ENCODE assay signal across 8 mouse cellular contexts in the genomic region with DNA sequence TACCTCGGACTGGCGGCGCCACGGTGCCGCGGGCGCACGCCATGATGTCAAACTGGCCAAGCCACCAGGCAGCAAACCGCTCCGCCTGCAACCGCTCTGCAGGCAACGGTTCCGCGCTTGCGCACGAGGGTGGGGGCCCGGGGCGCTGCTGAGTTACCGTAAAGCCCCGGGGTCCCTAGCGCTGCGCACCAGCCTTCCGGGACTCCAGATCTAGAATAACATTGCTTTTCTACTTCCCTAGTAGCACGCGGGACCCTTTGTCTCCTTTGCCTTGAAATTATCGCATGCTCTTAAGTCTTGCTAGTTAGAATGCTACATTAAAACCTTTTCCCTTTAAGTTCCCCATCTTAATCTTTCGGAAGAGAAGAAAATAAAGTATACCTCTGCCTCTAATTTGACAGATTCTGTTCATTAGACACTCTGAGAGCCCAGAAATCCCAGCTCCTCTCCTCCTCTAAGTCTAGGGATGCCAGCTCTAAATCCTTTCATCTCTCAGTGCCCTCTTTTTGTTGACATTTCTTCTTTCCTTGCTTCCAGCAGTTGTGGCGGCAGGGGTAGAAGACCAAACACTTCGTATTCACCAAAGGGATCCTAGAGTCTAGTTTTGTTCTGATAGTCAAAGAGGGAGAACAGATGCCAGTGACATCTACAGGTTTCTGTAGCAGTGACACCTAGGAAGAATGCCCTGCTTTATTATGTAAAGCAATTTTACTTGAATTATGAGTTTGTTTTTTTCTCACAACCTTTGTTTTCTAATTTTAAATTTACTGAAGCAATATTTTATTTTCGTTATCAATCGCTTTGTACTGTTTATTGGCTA. TPM values are rescaled to one million over a fixed set of nuclear protein-coding genes. Genes with fewer than 3 reads are reported as not detected.
DNase-seq lines count a peak whose midpoint lies in the region; ATAC-seq and TF ChIP-seq lines count a peak whose summit lies in the region.

TSS of gene Asrgl1 (minus strand) at position 125 of the 820 bp plus-strand sequence.

- TF ChIP-seq CTCF in liver, postnatal 0 days (IDR thresholded peaks at IDR 0.05; ENCODE audit: low read depth), result peak; percentile 8; the same call in 1 of the 2 replicates

- H3K4me2 ChIP-seq in forebrain, embryonic 14.5 days (ENCODE audit: low read length), result peak within 1 kb of the TSS; percentile 79
- H3K4me2 ChIP-seq in liver, postnatal 0 days (ENCODE audit: low read depth, low read length), result peak within 1 kb of the TSS; percentile 99
- H3K4me2 ChIP-seq in neural tube, embryonic 13.5 days, result peak within 1 kb of the TSS; percentile 96

- intact Hi-C loops in heart, postnatal 14 days (cut with DNase I), result no loop called here

- no peak within 1 kb of the TSS for H3K27ac ChIP-seq in ES-E14 (ENCODE audit: insufficient read depth, low read depth, low read length, poor library complexity, severe bottlenecking)
- H3K27ac ChIP-seq in forebrain, embryonic 14.5 days (ENCODE audit: low read depth, low read length), result no peak within 1 kb of the TSS; the same call in 1 of the 2 replicates
- peak within 1 kb of the TSS; percentile 26; the same call in 1 of the 2 replicates for H3K27ac ChIP-seq in liver, postnatal 0 days (ENCODE audit: low read depth)
- peak within 1 kb of the TSS; percentile 56 for H3K27ac ChIP-seq in neural tube, embryonic 13.5 days (replicated peaks)

- TF ChIP-seq EP300 in liver, postnatal 0 days (IDR thresholded peaks at IDR 0.05; ENCODE audit: low read depth), result no peak

- peaks cover 4% of the 10 kb centered on the region for H3K36me3 ChIP-seq in ES-E14 (ENCODE audit: control insufficient read depth, insufficient read depth, low read length, poor library complexity, severe bottlenecking)
- no peaks in the 10 kb centered on the region for H3K36me3 ChIP-seq in forebrain, embryonic 14.5 days (ENCODE audit: control insufficient read depth, insufficient read depth, low read length)
- H3K36me3 ChIP-seq in liver, postnatal 0 days (replicated peaks; ENCODE audit: insufficient read depth, low read length), result no peaks in the 10 kb centered on the region
- H3K36me3 ChIP-seq in neural tube, embryonic 13.5 days, result no peaks in the 10 kb centered on the region

- peak within 1 kb of the TSS; percentile 81 for H3K9ac ChIP-seq in ES-E14 (ENCODE audit: insufficient read depth, low read depth, low read length, poor library complexity, severe bottlenecking)
- H3K9ac ChIP-seq in forebrain, embryonic 14.5 days (ENCODE audit: low read length), result peak within 1 kb of the TSS; percentile 74
- peak within 1 kb of the TSS; percentile 84 for H3K9ac ChIP-seq in liver, postnatal 0 days (replicated peaks)
- peak within 1 kb of the TSS; percentile 85 for H3K9ac ChIP-seq in neural tube, embryonic 13.5 days

- peak; percentile 98 for ATAC-seq in forebrain, embryonic 14.5 days
- peak; percentile 97 for ATAC-seq in liver, postnatal 0 days
- peak; percentile 97 for ATAC-seq in neural tube, embryonic 13.5 days (ENCODE audit: low read depth)

- in situ Hi-C loops in ES-E14 (cut with MboI; ENCODE audit: low sequenced_read_pairs in 2 of 2, unreplicated experiment in 2 of 2), result no loop called here

- WGBS in forebrain, embryonic 14.5 days, result 12% methylated on average over 31 of the region's 31 CpGs
- WGBS in liver, postnatal 0 days (ENCODE audit: insufficient replicate concordance), result 10% methylated on average over 31 of the region's 31 CpGs
- WGBS in neural tube, embryonic 13.5 days, result 11% methylated on average over 31 of the region's 31 CpGs

- DNase-seq in ES-E14 (ENCODE audit: low read depth, low spot score), result peak; percentile 76
- DNase-seq in cerebellum, adult 11 months, result peak; percentile 89
- peak; percentile 96 for DNase-seq in forebrain, embryonic 14.5 days (ENCODE audit: low spot score)
- DNase-seq in heart, postnatal 14 days, result peak; percentile 93 to 94
- DNase-seq in layer of hippocampus, adult 11-12 months (ENCODE audit: low spot score), result peak; percentile 92
- peak; percentile 90 for DNase-seq in liver, postnatal 0 days
- peak; percentile 81 for DNase-seq in telencephalon, adult 2 months (ENCODE audit: low read depth, low spot score)

- no peaks in the 10 kb centered on the region; a peak in 1 of 4 replicates for H3K4me1 ChIP-seq in ES-E14 (ENCODE audit: control insufficient read depth in 2 of 2, insufficient read depth in 2 of 2, low read length in 2 of 2, poor library complexity in 1 of 2)
- no peaks in the 10 kb centered on the region; the same call in 1 of the 2 replicates for H3K4me1 ChIP-seq in forebrain, embryonic 14.5 days (ENCODE audit: control insufficient read depth, insufficient read depth, low read length)
- peaks cover 7% of the 10 kb centered on the region for H3K4me1 ChIP-seq in liver, postnatal 0 days (ENCODE audit: insufficient read depth)
- H3K4me1 ChIP-seq in neural tube, embryonic 13.5 days (replicated peaks), result peaks cover 19% of the 10 kb centered on the region

- H3K4me3 ChIP-seq in ES-E14 (ENCODE audit: insufficient read depth in 1 of 2, low read depth in 1 of 2, low read length in 2 of 2, poor library complexity in 1 of 2, severe bottlenecking in 1 of 2), result peak within 1 kb of the TSS; percentile 80 to 83
- peak within 1 kb of the TSS; percentile 67 for H3K4me3 ChIP-seq in forebrain, embryonic 14.5 days (ENCODE audit: low read depth, low read length)
- H3K4me3 ChIP-seq in liver, postnatal 0 days (ENCODE audit: low read depth, low read length), result peak within 1 kb of the TSS; percentile 79
- H3K4me3 ChIP-seq in neural tube, embryonic 13.5 days, result peak within 1 kb of the TSS; percentile 74

- H3K9me3 ChIP-seq in ES-E14 (ENCODE audit: control insufficient read depth, insufficient read depth, low read depth, low read length), result no peaks in the 10 kb centered on the region
- H3K9me3 ChIP-seq in forebrain, embryonic 14.5 days (replicated peaks; ENCODE audit: control insufficient read depth, low read length), result no peaks in the 10 kb centered on the region
- H3K9me3 ChIP-seq in liver, postnatal 0 days (ENCODE audit: low read length), result no peaks in the 10 kb centered on the region
- no peaks in the 10 kb centered on the region for H3K9me3 ChIP-seq in neural tube, embryonic 13.5 days

- H3K27me3 ChIP-seq in forebrain, embryonic 14.5 days (replicated peaks; ENCODE audit: control insufficient read depth, insufficient read depth, low read length), result no peaks in the 10 kb centered on the region
- no peaks in the 10 kb centered on the region for H3K27me3 ChIP-seq in liver, postnatal 0 days (ENCODE audit: insufficient read depth, low read length)
- H3K27me3 ChIP-seq in neural tube, embryonic 13.5 days, result no peaks in the 10 kb centered on the region

TF ChIP-seq in ES-E14, 5 proteins besides CTCF, POLR2A, EP300 and RAD21:
- TF ChIP-seq HCFC1 (IDR thresholded peaks at IDR 0.05; ENCODE audit: borderline replicate concordance, insufficient read depth, low read length), result peak; percentile 23; the same call in 1 of the 2 replicates
- TF ChIP-seq ZNF384 (IDR thresholded peaks at IDR 0.05; ENCODE audit: low read depth, low read length), result no peak

RNA-seq across cellular contexts. Expression of gene Asrgl1, which starts in this region (rescaled TPM):
- 14.4 and 17.2 TPM in 2 replicates for total RNA-seq in ES-E14 (2012; rRNA removed)
- polyA plus RNA-seq in forebrain, embryonic 14.5 days (2014; fragmentation: Nextera tagmentation; extraction: Ambion mirVana), result 24.4 and 38.6 TPM in 2 replicates
- total RNA-seq in heart, postnatal 14 days (2021), result 10 to 100 TPM; 20.0 to 29.3 TPM
- 7.0 and 8.3 TPM in 2 replicates for polyA plus RNA-seq in liver, postnatal 0 days (2015; fragmentation: Nextera tagmentation; extraction: Ambion mirVana)
- 18.5 and 21.8 TPM in 2 replicates for polyA plus RNA-seq in neural tube, embryonic 13.5 days (2015; fragmentation: Nextera tagmentation; extraction: Ambion mirVana)

Comparison
In these comparisons a context has a peak if more than half of its experiments do, and no peak if none do; other contexts are left out.
1. H3K27ac ChIP-seq: peak in liver, postnatal 0 days (single experiment) and neural tube, embryonic 13.5 days (single experiment); none in ES-E14 (single experiment) and forebrain, embryonic 14.5 days (single experiment).
2. Peak in every context shown above with its lines, with median percentiles within 50 percentile points of each other: DNase-seq, H3K4me3 ChIP-seq, H3K9ac ChIP-seq, ATAC-seq and H3K4me2 ChIP-seq.